Mouse (Mus musculus): ENCODE results near the gene Mblac1.

Mblac1 gene

DNA sequence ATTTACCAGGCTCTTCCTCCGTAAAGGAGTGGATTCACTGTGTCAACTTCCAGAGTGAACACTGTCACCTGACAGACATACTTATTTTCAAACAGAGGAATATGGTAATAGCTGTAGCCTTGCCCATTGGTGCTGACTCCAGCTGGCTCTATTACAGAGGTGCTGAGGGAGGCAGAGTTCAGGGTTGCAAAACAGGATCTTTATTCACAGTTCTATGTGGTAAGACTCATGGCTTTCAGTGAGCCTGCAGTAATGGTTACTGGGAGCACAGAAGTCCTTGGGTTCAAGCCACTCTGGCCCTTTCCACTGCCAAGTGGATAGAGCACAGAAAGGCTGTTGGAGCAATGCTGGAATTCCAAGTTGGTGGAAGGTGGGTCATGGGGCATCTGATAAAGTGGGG, 13.1 kb downstream of the Mblac1 start:
- in situ Hi-C loops (cut with MboI, MseI) = loop anchor here in 1 of 2 experiments (10.0 kb wide), 1 partner anchor 508 kb away; no protein-coding TSS in a partner anchor

- in situ Hi-C loops (cut with MboI, MseI) = loop anchor here in 1 of 2 experiments (10.0 kb wide), 1 partner anchor 507 kb away; no protein-coding TSS in a partner anchor
These were observed 13.8 kb downstream of the Mblac1 start for GRCm38 (mm10) chr5:138207873-138208272.

DNA sequence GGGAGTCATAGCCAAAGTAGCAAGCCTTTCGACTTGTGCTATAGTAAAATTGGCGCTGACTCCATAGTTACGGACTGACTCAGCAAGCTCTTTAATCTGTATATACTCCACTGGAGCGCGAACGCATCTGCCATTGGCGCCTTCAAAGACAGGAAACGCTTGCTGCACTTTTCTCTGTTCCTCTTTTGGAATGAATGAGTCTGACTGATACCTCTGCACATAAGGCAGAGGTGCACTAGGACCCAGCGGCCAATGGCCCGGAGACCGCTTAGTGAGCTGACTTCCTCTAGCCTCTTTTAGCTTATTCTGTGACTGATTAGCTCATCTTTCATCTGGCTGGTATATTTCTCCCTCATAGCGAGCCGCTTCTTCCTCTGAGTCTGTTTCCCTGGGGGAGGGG, 22.5 kb downstream of the Mblac1 start:
- in situ Hi-C loops (cut with MboI, MseI) = loop anchor here in 1 of 2 experiments (10.0 kb wide), 1 partner anchor 498 kb away; no protein-coding TSS in a partner anchor

- in situ Hi-C loops (cut with MboI, MseI) = loop anchor here in 1 of 2 experiments (10.0 kb wide), 1 partner anchor 495 kb away; no protein-coding TSS in a partner anchor
These were observed 25.8 kb downstream of the Mblac1 start for GRCm38 (mm10) chr5:138219864-138220263.

- in situ Hi-C loops (cut with MboI, MseI) = no loop called here
These were observed 28.0 kb downstream of the Mblac1 start for GRCm38 (mm10) chr5:138222111-138222510.

GRCm38 (mm10) chr5:138223287-138223686, 29.2 kb downstream of the Mblac1 start:
- in situ Hi-C loops (cut with MboI, MseI) = no loop called here

DNA sequence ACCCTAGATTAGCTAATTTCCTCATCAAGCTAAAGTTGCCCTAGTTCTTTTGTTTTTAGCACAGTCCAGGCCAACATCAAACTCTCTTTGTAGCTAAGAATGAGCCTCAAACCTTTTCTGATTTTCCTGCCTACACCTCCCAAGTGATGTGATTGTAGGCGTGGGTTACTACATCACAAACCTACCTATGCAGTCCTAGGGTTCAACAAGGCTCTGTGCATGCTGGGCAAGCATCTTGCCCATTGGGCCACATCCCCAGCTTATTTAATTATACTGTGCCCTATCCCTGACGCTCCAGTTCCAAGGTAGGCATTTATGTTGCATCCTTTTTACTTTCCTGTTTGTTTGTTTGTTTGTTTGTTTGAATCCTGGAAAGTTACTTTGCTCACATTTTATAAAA, 31.6 kb downstream of the Mblac1 start, which contains the start of gene Nxpe5:
Nxpe5 (plus strand) TSS at position 199 of the 400 bp plus-strand sequence.
- in situ Hi-C loops (cut with MboI, MseI) = no loop called here

DNA sequence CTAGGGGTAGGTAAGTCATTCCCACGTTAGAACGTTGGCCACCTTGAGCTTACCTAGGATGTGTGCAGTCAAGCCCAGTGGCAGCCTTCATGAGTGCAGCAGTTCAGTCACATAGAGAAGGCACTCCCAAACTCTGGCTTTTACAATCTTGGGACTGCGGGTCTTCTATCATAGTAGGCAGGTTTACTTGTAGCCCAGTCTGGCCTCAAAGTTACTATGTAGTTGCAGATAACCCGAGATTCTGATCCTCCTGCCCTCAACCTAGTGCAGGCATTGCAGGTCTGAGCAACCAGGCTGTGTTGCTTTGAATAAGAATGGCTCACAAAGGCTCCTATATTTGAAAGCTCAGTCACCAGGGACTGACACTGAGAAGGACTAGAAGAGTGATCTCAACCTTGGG, 32.4 kb downstream of the Mblac1 start:
- in situ Hi-C loops (cut with MboI, MseI) = no loop called here

DNA sequence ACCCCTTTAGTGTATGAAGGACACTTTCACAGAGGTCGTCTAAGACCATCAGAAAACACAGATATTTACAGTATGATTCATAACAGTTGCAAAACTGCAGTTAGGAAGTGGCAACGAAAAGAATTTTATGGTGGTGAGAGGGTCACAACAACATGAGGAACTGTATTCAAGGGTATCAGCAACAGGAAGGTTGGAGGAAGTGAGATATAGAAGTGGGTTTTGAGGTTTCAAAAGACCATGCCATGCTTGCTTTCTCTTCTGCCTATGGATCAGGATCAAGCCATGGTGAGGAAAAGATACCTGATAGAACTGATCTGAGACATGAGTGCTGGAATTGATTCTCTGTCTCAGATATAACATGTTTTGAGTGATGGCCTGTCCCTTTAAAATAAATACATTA, 33.3 kb downstream of the Mblac1 start:
- in situ Hi-C loops (cut with MboI, MseI) = no loop called here

DNA sequence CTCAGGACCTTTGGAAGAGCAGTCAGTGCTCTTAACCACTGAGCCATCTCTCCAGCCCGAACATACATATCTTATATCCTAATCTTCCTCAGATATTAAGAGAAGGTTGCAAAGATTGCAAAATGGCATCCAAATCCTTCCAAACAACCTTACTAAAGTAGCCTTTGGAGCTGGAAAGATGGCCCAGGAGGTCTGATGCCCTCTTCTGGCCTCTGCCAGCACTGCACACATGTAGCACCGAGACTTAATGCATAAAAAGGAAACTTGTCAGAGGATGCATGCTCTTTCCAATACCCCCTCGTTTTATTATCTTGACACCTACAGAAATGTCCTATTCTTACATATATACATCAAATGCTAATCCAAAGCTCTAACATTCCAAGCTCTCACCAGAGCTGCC, 33.9 kb downstream of the Mblac1 start:
- in situ Hi-C loops (cut with MboI, MseI) = no loop called here

DNA sequence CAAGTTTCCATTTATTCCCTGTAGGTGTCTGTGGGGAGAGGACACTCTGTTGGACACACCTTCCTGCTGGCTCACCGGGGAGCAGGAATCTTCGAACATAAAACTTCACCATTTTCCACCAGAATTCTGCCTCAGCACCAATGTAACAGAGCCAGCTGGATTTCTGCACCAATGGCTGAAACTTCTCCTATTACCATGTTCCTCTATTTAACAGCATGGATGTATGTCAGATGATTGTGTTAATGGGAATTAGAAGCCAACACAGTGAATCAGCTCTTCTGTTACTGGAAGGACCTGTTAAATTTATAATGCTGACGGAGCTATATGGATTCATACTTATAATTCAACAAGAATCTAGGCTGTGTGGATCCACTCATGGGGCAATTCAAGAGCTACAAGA, 35.4 kb downstream of the Mblac1 start:
- in situ Hi-C loops (cut with MboI, MseI) = no loop called here

DNA sequence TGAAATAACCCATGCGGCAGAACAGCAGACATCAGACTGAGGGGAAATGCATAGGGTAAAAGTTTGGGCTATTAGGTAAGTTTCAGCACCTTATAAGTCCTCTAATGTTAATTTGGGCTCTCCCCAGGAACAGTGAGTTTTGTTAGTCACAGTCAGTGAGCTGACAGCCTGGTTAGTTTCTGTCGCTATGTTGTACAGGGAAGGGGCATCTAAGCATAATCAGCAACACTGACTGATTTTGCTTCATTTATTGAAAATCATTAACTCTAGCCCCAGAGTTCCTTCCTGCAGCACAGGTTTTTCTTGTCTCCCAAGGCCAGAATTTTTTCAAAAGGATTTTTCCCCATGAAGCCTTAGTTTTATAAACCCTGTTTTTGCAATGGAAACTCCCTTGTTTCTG, 39.7 kb downstream of the Mblac1 start:
- in situ Hi-C loops (cut with MboI, MseI) = no loop called here

DNA sequence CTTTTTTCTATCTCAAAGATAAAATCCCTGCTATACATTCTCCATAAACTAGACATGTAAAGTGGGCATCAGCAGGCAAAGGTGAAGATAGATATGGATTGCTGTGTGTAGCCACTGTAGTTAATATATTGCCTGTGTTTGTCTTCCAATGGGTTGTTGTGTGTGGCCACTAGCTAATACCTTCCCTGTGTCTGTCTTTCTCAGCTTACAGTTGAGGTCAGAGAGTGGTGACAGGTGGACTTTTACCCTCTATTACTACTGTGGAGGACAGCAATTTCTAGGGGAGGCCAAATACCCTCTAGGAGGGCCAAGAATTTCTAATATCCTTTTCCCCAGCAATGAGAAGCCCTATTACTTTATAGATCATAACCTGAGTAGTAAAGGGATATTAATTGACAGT, 40.1 kb downstream of the Mblac1 start:
- in situ Hi-C loops (cut with MboI, MseI) = no loop called here

GRCm38 (mm10) chr5:138241511-138241910, 47.4 kb downstream of the Mblac1 start:
- in situ Hi-C loops (cut with MboI, MseI) = no loop called here

Data from T-helper 17 cell (primary cell).